Mouse (Mus musculus): ENCODE measurements around the gene Smad5. TPM values are rescaled to one million over a fixed set of nuclear protein-coding genes. Genes with fewer than 3 reads are reported as not detected.

Gene Smad5
- polyA plus RNA-seq, 1 experiment from 2014 or later, result 26.5 TPM

- Histone ChIP-seq H3K4me1 (replicated peaks) (peaks cover 18% of the 10 kb centered on the region), H3K9ac (replicated peaks) (no peak overlapping the region), H3K9me3 (no peaks in the 10 kb centered on the region), H3K36me3 (no peaks in the 10 kb centered on the region), H3K27ac (no peak overlapping the region), H3K27me3 (peaks cover 34% of the 10 kb centered on the region), H3K4me3 (replicated peaks) (no peak overlapping the region), H3K4me2 (replicated peaks) (no peak overlapping the region)
- 28% methylated on average over 6 of the region's 6 CpGs for WGBS
- no peak for ATAC-seq
These were observed 55.7 kb downstream of the Smad5 start for GRCm38 (mm10) chr13:56758492-56758891.

DNA sequence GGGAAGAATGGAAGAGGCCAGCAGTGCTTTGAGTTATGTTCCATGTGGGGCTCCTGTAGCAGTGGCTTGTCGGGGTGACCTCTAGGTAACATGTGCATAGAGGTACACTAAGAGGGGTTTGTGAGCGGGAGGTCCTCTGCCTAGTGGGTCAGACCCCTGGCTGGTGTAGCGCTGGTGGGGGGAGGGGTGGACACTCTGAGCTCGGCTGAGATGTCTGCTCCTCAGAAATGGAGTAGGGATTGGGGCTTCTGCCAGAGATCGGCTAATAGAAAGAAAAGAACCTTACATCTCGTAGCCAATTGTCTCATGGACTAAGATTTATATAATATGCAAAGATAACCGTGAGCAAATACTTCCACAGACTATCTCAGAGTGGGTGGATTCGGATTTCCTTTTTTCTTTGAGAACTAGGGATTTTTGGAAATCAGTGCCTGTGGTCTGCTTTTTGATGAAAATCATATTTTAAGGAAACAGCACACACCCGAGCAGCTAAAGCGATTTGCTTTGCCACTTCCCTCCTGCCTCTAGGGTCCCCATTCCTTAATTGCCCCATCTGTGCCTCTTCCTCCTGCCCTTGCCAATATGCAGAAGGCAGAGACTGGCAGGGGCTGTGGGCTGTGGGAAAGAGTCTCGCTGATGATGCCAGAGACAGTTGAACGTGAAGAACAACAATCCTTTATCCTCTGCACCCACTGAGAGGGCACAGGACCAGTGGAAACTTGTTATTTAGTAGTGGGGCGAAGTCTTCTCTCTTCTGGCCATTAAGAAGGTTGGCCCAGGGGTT lies 59.8 kb downstream of the Smad5 start:
- peaks cover 30% of the 10 kb centered on the region for H3K4me1 ChIP-seq (replicated peaks)
- ATAC-seq, result 0 out of 2 replicates have a peak, but pooled peaks have one; percentile 28
- no peak overlapping the region for H3K9ac ChIP-seq (replicated peaks)
- H3K27ac ChIP-seq, result no peak overlapping the region
- H3K36me3 ChIP-seq, result no peaks in the 10 kb centered on the region
- H3K9me3 ChIP-seq, result no peaks in the 10 kb centered on the region
- H3K4me3 ChIP-seq (replicated peaks), result no peak overlapping the region
- H3K4me2 ChIP-seq (replicated peaks), result no peak overlapping the region
- WGBS, result 46% methylated on average over 13 of the region's 13 CpGs
- H3K27me3 ChIP-seq, result peaks cover 3% of the 10 kb centered on the region; the same call in 1 of the 2 replicates

DNA sequence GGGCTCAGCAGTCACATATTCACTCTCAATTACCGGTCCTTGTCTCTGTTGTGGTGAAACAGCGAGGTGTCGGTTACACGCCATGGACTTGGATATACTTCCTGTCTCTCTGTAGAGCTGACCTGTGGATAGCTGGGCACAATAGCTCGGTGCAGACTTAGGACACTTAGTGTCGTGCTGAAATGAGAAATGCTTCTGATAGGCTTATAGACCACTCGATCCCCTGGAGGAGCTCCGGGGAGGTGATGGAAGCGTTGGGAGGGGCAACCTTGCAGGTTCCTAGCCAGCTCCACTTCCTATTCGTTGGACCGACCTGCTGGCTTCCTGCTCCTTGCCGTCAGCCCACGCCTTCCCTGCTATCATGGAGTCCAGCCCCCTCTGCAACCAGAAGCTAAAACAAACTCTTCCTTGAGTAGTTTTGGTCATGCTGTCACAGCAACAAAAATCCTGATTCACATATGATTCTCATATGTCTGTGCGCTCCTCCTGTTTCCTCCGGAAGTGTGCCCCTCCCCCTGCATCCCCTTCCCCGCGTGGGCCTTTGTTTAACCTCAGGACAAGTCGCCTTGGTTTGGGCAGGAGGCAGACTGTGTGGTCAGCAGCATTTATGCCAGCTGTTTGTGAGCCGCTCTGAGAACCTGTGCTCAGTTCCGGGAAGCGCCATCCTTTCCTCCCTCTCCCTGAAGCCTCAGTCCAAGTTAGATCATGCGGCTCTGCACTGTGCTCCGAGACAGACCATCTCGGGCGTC lies 62.6 kb downstream of the Smad5 start:
- H3K9ac ChIP-seq (replicated peaks), result no peak overlapping the region
- 0 out of 2 replicates have a peak overlapping the region, but pooled peaks have one; percentile 1 for H3K27ac ChIP-seq
- ATAC-seq, result no peak
- no peaks in the 10 kb centered on the region for H3K9me3 ChIP-seq
- H3K36me3 ChIP-seq, result no peaks in the 10 kb centered on the region
- 63% methylated on average over 25 of the region's 25 CpGs for whole genome bisulfite sequencing
- H3K27me3 ChIP-seq, result peaks cover 3% of the 10 kb centered on the region; the same call in 1 of the 2 replicates
- peaks cover 51% of the 10 kb centered on the region for H3K4me1 ChIP-seq (replicated peaks)
- H3K4me3 ChIP-seq (replicated peaks), result no peak overlapping the region
- no peak overlapping the region for H3K4me2 ChIP-seq (replicated peaks)

DNA sequence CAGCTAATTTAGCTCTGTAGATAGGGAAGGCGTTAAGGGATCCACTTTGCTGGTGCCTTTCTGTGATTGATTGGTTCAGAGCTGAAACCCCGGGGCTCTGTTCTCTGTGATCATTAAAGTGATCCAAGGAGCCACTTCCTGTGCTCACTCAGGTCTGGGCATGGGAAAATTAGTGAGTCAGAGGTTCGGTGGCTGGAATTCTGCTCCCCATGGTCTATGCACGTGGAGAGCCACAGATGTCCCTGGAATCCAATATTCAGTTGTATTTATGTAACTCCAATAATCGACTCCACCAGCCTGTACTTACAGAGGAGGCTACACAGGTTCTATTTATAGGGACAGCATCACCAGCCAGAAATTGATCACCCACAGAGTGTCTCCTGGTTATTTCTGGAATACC lies 63.4 kb downstream of the Smad5 start:
- Histone ChIP-seq H3K4me1 (replicated peaks) (peaks cover 56% of the 10 kb centered on the region), H3K4me2 (replicated peaks) (no peak overlapping the region), H3K36me3 (no peaks in the 10 kb centered on the region), H3K9ac (replicated peaks) (no peak overlapping the region), H3K4me3 (replicated peaks) (no peak overlapping the region), H3K27ac (0 out of 2 replicates have a peak overlapping the region, but pooled peaks have one; percentile 1), H3K9me3 (no peaks in the 10 kb centered on the region), H3K27me3 (peaks cover 3% of the 10 kb centered on the region; the same call in 1 of the 2 replicates)
- WGBS, result 61% methylated on average over 5 of the region's 5 CpGs
- ATAC-seq, result no peak

- ATAC-seq, result no peak
- no peaks in the 10 kb centered on the region for H3K9me3 ChIP-seq
- H3K36me3 ChIP-seq, result no peaks in the 10 kb centered on the region
- H3K4me3 ChIP-seq (replicated peaks), result no peak overlapping the region
- H3K4me1 ChIP-seq (replicated peaks), result peaks cover 52% of the 10 kb centered on the region
- H3K27ac ChIP-seq, result peak overlapping the region; percentile 22
- H3K27me3 ChIP-seq, result no peaks in the 10 kb centered on the region
- WGBS, result 14% methylated on average over 4 of the region's 4 CpGs
- H3K4me2 ChIP-seq (replicated peaks), result no peak overlapping the region
- H3K9ac ChIP-seq (replicated peaks), result no peak overlapping the region
These were observed 66.6 kb downstream of the Smad5 start for GRCm38 (mm10) chr13:56769431-56769830.

DNA sequence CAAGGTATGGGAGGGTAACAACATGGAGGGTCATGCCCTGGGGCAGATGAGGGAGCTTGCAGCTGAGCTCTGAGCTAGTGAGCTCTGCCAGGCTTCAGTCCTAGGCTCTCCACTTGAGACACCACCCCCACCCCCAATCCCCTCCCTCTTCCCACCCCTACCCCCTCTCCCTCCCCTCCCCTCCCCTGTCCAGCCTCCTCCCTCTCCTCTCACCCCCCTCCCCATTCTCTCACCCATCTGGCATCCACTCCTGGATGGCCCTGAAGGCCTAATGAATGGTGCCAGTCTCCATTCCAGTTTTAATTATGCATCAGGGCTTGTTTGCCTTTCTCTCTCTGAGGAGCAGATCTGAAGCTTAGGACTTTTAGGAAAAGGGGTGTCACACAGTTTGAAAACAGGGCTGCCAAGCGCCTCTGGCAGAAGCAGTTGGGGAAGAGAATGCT lies 67.3 kb downstream of the Smad5 start:
- 39% methylated on average over 1 of the region's 1 CpGs for WGBS
- H3K36me3 ChIP-seq, result no peaks in the 10 kb centered on the region
- ATAC-seq, result peak; percentile 49
- H3K9me3 ChIP-seq, result no peaks in the 10 kb centered on the region
- no peaks in the 10 kb centered on the region for H3K27me3 ChIP-seq
- H3K9ac ChIP-seq (replicated peaks), result no peak overlapping the region
- peak overlapping the region; percentile 68 for H3K27ac ChIP-seq
- no peak overlapping the region for H3K4me3 ChIP-seq (replicated peaks)
- peaks cover 59% of the 10 kb centered on the region for H3K4me1 ChIP-seq (replicated peaks)
- H3K4me2 ChIP-seq (replicated peaks), result no peak overlapping the region

- H3K27me3 ChIP-seq, result no peaks in the 10 kb centered on the region
- H3K36me3 ChIP-seq, result no peaks in the 10 kb centered on the region
- ATAC-seq, result no peak
- peak overlapping the region; percentile 68 for H3K27ac ChIP-seq
- no peak overlapping the region for H3K4me2 ChIP-seq (replicated peaks)
- H3K4me3 ChIP-seq (replicated peaks), result no peak overlapping the region
- no peaks in the 10 kb centered on the region for H3K9me3 ChIP-seq
- H3K9ac ChIP-seq (replicated peaks), result no peak overlapping the region
- peaks cover 55% of the 10 kb centered on the region for H3K4me1 ChIP-seq (replicated peaks)
- 69% methylated on average over 5 of the region's 5 CpGs for WGBS
These were observed 68.0 kb downstream of the Smad5 start for GRCm38 (mm10) chr13:56770786-56771185.

DNA sequence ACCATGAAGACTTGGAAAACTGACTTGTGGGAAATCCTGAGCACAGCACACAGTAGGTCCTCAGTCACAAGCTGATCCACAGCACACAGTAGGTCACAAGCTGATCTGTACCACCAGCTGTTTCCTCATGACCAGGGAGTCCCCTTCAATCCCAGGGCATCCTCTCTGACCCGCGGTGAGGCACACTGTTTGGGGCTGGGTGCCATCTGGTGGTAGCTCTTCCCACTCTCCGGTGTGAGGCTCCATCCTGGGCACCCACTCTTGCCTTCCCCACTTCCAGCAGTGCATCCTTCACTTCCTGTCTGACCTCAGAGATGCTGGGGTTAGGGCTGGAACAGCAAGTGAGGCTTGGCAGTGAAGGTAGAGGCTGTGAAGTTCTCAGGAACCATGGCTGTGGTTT lies 69.8 kb downstream of the Smad5 start:
- Histone ChIP-seq H3K36me3 (no peaks in the 10 kb centered on the region), H3K9me3 (no peaks in the 10 kb centered on the region), H3K4me3 (replicated peaks) (no peak overlapping the region), H3K27ac (no peak overlapping the region), H3K9ac (replicated peaks) (no peak overlapping the region), H3K27me3 (no peaks in the 10 kb centered on the region), H3K4me2 (replicated peaks) (no peak overlapping the region), H3K4me1 (replicated peaks) (peaks cover 48% of the 10 kb centered on the region)
- 62% methylated on average over 3 of the region's 3 CpGs for WGBS
- ATAC-seq, result no peak

DNA sequence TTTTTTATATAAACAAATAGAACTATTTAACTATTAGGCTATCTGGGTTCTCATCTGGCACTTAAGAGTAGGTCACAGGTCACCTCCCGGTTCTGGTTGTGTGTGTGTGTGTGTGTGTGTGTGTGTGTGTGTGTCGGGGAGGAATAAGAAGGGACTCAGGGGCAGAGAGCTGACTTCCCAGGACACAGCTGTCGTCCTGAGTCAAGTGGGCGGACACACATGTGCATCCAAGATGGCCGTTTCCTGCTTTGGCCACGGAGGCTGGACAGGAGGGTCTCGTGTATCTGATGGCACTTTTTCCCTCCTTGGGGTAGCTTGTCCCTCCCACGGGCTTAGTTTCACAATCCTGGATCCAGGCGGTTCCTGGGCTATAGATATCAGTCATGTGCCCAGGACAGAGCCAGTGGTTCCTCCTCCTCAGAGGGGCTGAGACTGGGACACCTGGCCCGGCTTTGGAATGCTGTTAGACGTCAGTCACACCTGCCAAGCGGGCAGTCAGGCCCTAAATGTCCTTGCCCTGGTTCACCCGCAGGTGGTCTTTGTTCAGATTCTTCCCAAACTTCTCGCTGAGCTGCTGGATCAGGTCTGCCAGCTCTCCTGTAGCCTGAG lies 70.6 kb downstream of the Smad5 start:
- Histone ChIP-seq H3K27me3 (no peaks in the 10 kb centered on the region), H3K4me3 (replicated peaks) (no peak overlapping the region), H3K9me3 (no peaks in the 10 kb centered on the region), H3K36me3 (no peaks in the 10 kb centered on the region), H3K9ac (replicated peaks) (no peak overlapping the region), H3K4me2 (replicated peaks) (no peak overlapping the region), H3K4me1 (replicated peaks) (peaks cover 46% of the 10 kb centered on the region), H3K27ac (peak overlapping the region; percentile 90)
- 58% methylated on average over 14 of the region's 14 CpGs for WGBS
- no peak for ATAC-seq

- Histone ChIP-seq H3K9ac (replicated peaks) (no peak overlapping the region), H3K36me3 (no peaks in the 10 kb centered on the region), H3K4me1 (replicated peaks) (peaks cover 37% of the 10 kb centered on the region), H3K27ac (peak overlapping the region; percentile 90), H3K27me3 (no peaks in the 10 kb centered on the region), H3K9me3 (no peaks in the 10 kb centered on the region), H3K4me2 (replicated peaks) (peak overlapping the region; percentile 27), H3K4me3 (replicated peaks) (no peak overlapping the region)
- ATAC-seq, result peak; percentile 90
- 3% methylated on average over 5 of the region's 5 CpGs for WGBS
These were observed 71.5 kb downstream of the Smad5 start for GRCm38 (mm10) chr13:56774304-56774703.

- Histone ChIP-seq H3K4me2 (replicated peaks) (no peak overlapping the region), H3K36me3 (no peaks in the 10 kb centered on the region), H3K9ac (replicated peaks) (0 out of 2 replicates have a peak overlapping the region, but pooled peaks have one; percentile 14), H3K9me3 (0 out of 2 replicates have a peak, but pooled peaks cover 2% of the 10 kb centered on the region), H3K27me3 (no peaks in the 10 kb centered on the region), H3K4me1 (replicated peaks) (peaks cover 37% of the 10 kb centered on the region), H3K4me3 (replicated peaks) (no peak overlapping the region), H3K27ac (peak overlapping the region; percentile 77)
- peak; percentile 62 for ATAC-seq
- WGBS, result 44% methylated on average over 13 of the region's 13 CpGs
These were observed 78.1 kb downstream of the Smad5 start for GRCm38 (mm10) chr13:56780746-56781469.

All from midbrain, embryonic 13.5 days (tissue).